Mouse (Mus musculus) neural tube, embryonic 14.5 days (tissue): ENCODE measurements around the gene Iqgap2. TPM values are rescaled to one million over a fixed set of nuclear protein-coding genes. Genes with fewer than 3 reads are reported as not detected.
A peak's percentile ranks its signal among the peaks of the same experiment; 100 is the strongest.

ENCODE experiments used
- ATAC-seq: fragments of 200-750 bp; cut with Nextera tagmentation; 2 replicates; pipeline ENCODE4 v1.8.0; 2017; ENCODE audit warnings: low read depth, mild to moderate bottlenecking, moderate TSS enrichment, moderate library complexity
- H3K27ac ChIP-seq: fragments of 300-500 bp; sonication (generic); 2 replicates; pipeline ENCODE4 v1.5.1; 2014; ENCODE audit warnings: low read depth, mild to moderate bottlenecking, control low read depth, low read length, moderate library complexity, mixed read lengths
- H3K27me3 ChIP-seq: fragments of 300-500 bp; sonication (generic); 2 replicates; pipeline ENCODE4 v1.6.1; 2014; ENCODE audit warnings: low read length; ENCODE audit not compliant: control insufficient read depth, insufficient read depth
- H3K36me3 ChIP-seq: fragments of 300-500 bp; sonication (generic); 2 replicates; pipeline ENCODE4 v1.6.1; 2014; ENCODE audit warnings: low read length, mixed read lengths; ENCODE audit not compliant: control insufficient read depth, insufficient read depth
- H3K4me1 ChIP-seq: fragments of 300-500 bp; sonication (generic); 2 replicates; pipeline ENCODE4 v1.6.1; 2014; ENCODE audit warnings: low read length; ENCODE audit not compliant: control insufficient read depth, insufficient read depth
- H3K4me2 ChIP-seq: fragments of 300-500 bp; sonication (generic); 2 replicates; pipeline ENCODE4 v1.6.1; 2014; ENCODE audit warnings: mild to moderate bottlenecking, low read depth, low read length, control low read depth
- H3K4me3 ChIP-seq: fragments of 300-500 bp; sonication (generic); 2 replicates; pipeline ENCODE4 v1.5.1; 2014; ENCODE audit warnings: low read depth, low read length, control low read depth, mixed read lengths
- H3K9ac ChIP-seq: fragments of 300-500 bp; sonication (generic); replicated peaks from 2 replicates; pipeline ENCODE4 v1.6.1; 2014; ENCODE audit warnings: low read depth, mild to moderate bottlenecking, control low read depth, low read length, mixed read lengths
- H3K9me3 ChIP-seq: fragments of 300-500 bp; sonication (generic); 2 replicates; pipeline ENCODE4 v1.6.1; 2016; ENCODE audit warnings: low read length; ENCODE audit not compliant: control insufficient read depth
- WGBS: fragments of 180-500 bp; shearing (Covaris S2); extraction: QIAGEN DNeasy Blood & Tissue Kit; methylation state at CpG from one replicate; pipeline ENCODE4 v1.1.7; 2014; 5-methylcytosine and 5-hydroxymethylcytosine counted together
- polyA plus RNA-seq: library from polyadenylated mRNA; unstranded; fragments of >200 nt; fragmentation: Nextera tagmentation; extraction: Ambion mirVana; gene quantifications from 2 replicates; pipeline ENCODE4 v1.2.1, GENCODE M21; 2014

Gene Iqgap2
- polyA plus RNA-seq, 1 experiment from 2014 or later, result 2.0 TPM

- WGBS, result 88% methylated on average over 9 of the region's 9 CpGs
- Histone ChIP-seq H3K9me3 (no peaks in the 10 kb centered on the region), H3K27ac (no peak overlapping the region), H3K27me3 (no peaks in the 10 kb centered on the region), H3K9ac (no peak overlapping the region), H3K4me3 (no peak overlapping the region), H3K4me1 (no peaks in the 10 kb centered on the region), H3K36me3 (no peaks in the 10 kb centered on the region), H3K4me2 (no peak overlapping the region)
- no peak for ATAC-seq
Measured at GRCm38 (mm10) chr13:95742881-95743466, 148.7 kb downstream of the Iqgap2 start.

DNA sequence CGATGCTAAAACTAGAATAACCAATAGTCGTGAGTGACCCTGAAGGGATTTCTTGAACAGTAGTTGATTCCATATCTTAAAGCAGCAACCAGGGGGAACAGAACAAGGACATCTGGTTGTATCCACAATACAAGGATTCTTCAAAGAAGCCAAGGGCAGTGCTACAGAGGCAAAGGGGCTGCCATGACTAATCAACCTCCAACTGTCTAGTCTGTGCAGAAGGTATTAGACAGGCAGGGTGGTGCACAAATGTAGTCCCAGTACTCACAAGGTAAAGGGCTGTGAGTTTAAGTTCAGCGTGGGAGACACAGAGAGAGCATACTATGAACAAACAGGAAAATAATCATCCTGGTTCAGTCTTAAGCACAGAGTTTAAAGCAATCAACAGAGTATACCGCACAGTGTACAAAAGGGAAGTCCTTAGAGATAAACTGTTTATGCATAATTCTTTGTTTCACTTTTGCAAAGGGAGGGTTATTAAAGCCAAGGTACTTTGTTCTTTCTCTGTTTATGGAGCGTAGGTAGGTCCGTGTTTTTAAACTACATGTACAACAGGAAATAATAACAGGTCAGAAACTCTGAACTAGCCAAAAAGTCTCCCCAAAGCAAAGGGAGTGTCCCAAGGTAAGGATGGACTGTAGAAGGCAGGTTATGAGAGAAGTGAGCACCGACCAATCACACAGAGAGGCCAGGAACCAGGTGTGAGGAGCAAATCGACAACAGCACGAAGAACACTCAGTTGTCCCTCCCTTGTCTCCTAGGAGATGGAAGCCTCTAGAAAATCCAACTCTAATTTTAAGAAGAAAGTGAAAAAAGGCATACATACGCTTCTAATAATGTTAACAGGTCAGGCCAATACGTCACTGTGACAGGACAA, 149.7 kb downstream of the Iqgap2 start:
- no peaks in the 10 kb centered on the region for H3K9me3 ChIP-seq
- no peaks in the 10 kb centered on the region for H3K4me1 ChIP-seq
- 95% methylated on average over 11 of the region's 11 CpGs for WGBS
- no peak for ATAC-seq
- no peak overlapping the region for H3K9ac ChIP-seq
- no peaks in the 10 kb centered on the region for H3K36me3 ChIP-seq
- no peak overlapping the region for H3K27ac ChIP-seq
- H3K27me3 ChIP-seq, result no peaks in the 10 kb centered on the region
- H3K4me3 ChIP-seq, result no peak overlapping the region
- H3K4me2 ChIP-seq, result no peak overlapping the region

GRCm38 (mm10) chr13:95739651-95740050, 152.1 kb downstream of the Iqgap2 start:
- no peaks in the 10 kb centered on the region for H3K27me3 ChIP-seq
- no peaks in the 10 kb centered on the region for H3K4me1 ChIP-seq
- H3K4me3 ChIP-seq, result no peak overlapping the region
- no peak overlapping the region for H3K27ac ChIP-seq
- H3K9me3 ChIP-seq, result no peaks in the 10 kb centered on the region
- H3K4me2 ChIP-seq, result no peak overlapping the region
- 80% methylated on average over 5 of the region's 5 CpGs for WGBS
- no peak overlapping the region for H3K9ac ChIP-seq
- ATAC-seq, result no peak
- no peaks in the 10 kb centered on the region for H3K36me3 ChIP-seq

GRCm38 (mm10) chr13:95730491-95730890, 161.2 kb downstream of the Iqgap2 start:
- no peaks in the 10 kb centered on the region for H3K27me3 ChIP-seq
- no peak for ATAC-seq
- WGBS, result 89% methylated on average over 4 of the region's 4 CpGs
- no peak overlapping the region for H3K27ac ChIP-seq
- no peak overlapping the region for H3K9ac ChIP-seq
- H3K4me3 ChIP-seq, result no peak overlapping the region
- no peaks in the 10 kb centered on the region for H3K36me3 ChIP-seq
- H3K4me1 ChIP-seq, result no peaks in the 10 kb centered on the region
- H3K9me3 ChIP-seq, result no peaks in the 10 kb centered on the region
- no peak overlapping the region for H3K4me2 ChIP-seq

DNA sequence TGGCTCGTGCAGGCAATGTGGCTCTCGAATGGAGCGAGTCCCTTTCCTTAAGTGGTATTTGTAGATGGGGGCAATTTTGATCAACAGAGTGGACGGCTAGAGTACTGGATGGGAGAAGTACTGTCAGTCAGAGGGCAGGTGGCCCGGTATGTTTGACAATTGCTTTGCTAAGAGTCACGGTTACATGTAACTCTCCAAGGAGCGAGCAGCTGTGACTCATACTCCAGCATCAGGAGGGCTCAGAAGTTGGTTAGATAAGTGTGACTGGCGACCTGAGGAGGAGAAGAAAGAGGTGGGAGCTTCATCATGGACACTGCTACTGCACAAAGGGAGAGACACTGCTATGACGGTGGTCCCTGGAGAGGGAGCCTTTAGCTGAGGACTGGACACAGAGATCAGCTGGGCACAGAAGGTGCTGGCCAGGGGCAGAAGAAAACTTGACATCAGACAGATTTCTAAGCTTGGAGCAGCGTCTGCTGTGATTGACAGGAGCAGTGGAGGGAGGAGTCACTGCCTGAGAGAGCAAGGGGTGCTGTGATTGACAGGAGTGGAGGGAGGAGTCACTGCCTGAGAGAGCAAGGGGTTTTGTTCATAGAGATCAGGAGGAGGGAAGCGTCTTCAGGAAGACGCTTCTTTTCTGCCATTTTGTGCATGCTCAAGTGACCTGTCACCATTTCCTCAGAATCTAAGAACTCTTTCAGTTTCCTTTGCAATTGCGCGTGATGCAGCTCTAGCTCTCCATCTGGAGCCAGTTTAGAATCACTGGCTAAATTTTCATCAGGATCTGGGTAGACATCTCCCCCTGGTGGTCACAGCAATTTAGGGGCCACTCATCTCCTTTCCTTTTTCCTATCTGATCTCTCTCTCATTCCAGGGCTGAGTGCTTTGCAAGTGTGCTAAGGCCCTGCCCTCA, 172.1 kb downstream of the Iqgap2 start:
- Histone ChIP-seq H3K36me3 (no peaks in the 10 kb centered on the region), H3K4me3 (no peak overlapping the region), H3K27ac (no peak overlapping the region), H3K9ac (no peak overlapping the region), H3K27me3 (no peaks in the 10 kb centered on the region), H3K4me1 (no peaks in the 10 kb centered on the region), H3K4me2 (peak overlapping the region; percentile 17; the same call in 1 of the 2 replicates), H3K9me3 (no peaks in the 10 kb centered on the region)
- ATAC-seq, result peak; percentile 84
- WGBS, result 59% methylated on average over 14 of the region's 14 CpGs

DNA sequence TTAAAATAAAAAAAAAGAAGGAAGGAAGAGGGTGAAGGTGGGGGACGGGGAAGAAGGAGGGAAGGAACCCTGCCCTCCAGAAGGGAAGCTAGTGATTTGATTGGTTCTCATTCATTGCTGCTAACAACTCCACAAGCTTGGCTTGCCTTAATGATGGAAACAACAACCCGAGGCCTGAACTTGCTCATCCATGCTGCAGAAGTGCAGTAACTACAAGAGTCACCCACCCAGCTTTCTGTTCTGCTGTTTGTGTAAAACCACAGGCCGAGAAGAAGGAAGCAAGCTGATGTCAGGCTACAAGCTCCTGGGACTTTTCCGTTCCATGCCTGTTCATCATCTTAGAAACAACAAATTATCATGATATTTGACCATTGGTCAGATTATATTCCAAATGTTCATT, 176.4 kb downstream of the Iqgap2 start:
- Histone ChIP-seq H3K4me2 (no peak overlapping the region), H3K27ac (no peak overlapping the region), H3K36me3 (no peaks in the 10 kb centered on the region), H3K9me3 (no peaks in the 10 kb centered on the region), H3K4me3 (no peak overlapping the region), H3K9ac (no peak overlapping the region), H3K4me1 (no peaks in the 10 kb centered on the region), H3K27me3 (no peaks in the 10 kb centered on the region)
- ATAC-seq, result no peak
- WGBS, result 79% methylated on average over 4 of the region's 4 CpGs

GRCm38 (mm10) chr13:95714271-95714975, 177.3 kb downstream of the Iqgap2 start:
- Histone ChIP-seq H3K9ac (no peak overlapping the region), H3K4me1 (no peaks in the 10 kb centered on the region), H3K27ac (no peak overlapping the region), H3K9me3 (no peaks in the 10 kb centered on the region), H3K27me3 (no peaks in the 10 kb centered on the region), H3K4me3 (no peak overlapping the region), H3K36me3 (no peaks in the 10 kb centered on the region), H3K4me2 (no peak overlapping the region)
- WGBS, result 65% methylated on average over 3 of the region's 3 CpGs
- no peak for ATAC-seq

- H3K9me3 ChIP-seq, result no peaks in the 10 kb centered on the region
- H3K4me1 ChIP-seq, result no peaks in the 10 kb centered on the region
- H3K36me3 ChIP-seq, result no peaks in the 10 kb centered on the region
- no peak overlapping the region for H3K9ac ChIP-seq
- 95% methylated on average over 9 of the region's 9 CpGs for WGBS
- no peak overlapping the region for H3K4me2 ChIP-seq
- H3K27me3 ChIP-seq, result no peaks in the 10 kb centered on the region
- no peak overlapping the region for H3K4me3 ChIP-seq
- no peak overlapping the region for H3K27ac ChIP-seq
- ATAC-seq, result no peak
Measured at GRCm38 (mm10) chr13:95712570-95713268, 179.0 kb downstream of the Iqgap2 start.
